Mouse (Mus musculus): ENCODE measurements around the gene Cd38. TPM values are rescaled to one million over a fixed set of nuclear protein-coding genes. Genes with fewer than 3 reads are reported as not detected.

The Cd38 gene
- polyA plus RNA-seq (2015; fragmentation: Nextera tagmentation; extraction: Ambion mirVana): 1.9 and 2.4 TPM in 2 replicates

DNA sequence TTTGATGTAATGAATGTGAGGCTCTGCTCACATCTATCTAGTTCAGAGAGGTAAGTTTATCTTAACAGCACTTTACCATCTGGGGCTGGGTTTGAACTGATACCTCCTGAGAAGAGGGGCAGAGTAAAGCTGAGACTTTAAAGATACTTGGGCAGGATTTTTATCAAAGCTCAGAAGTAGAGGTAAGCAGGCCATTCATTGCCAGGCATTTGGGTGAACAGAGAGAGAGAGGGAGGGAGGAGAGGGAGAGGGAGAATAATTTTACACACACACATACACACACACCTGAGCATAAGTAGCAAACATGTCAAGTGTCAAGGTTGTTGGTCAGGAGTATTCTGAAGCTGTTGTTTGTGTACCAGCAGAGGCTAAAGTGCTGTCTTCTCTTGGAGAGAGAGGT lies at the start of gene Cd38:
Cd38 (plus strand) TSS at position 301 of the 400 bp plus-strand sequence.
- Histone ChIP-seq H3K4me1 (ENCODE audit: control insufficient read depth, insufficient read depth, low read length) (peaks cover 4% of the 10 kb centered on the region; the same call in 1 of the 2 replicates), H3K36me3 (ENCODE audit: control insufficient read depth, insufficient read depth, low read length) (no peaks in the 10 kb centered on the region), H3K9me3 (replicated peaks; ENCODE audit: control insufficient read depth, low read length, poor library complexity, severe bottlenecking) (no peaks in the 10 kb centered on the region), H3K4me2 (ENCODE audit: low read length) (peak within 1 kb of the TSS; percentile 69), H3K4me3 (ENCODE audit: low read depth, low read length) (peak within 1 kb of the TSS; percentile 36), H3K9ac (ENCODE audit: low read depth, low read length) (peak within 1 kb of the TSS; percentile 36; the same call in 1 of the 2 replicates), H3K27ac (ENCODE audit: low read length) (no peak within 1 kb of the TSS), H3K27me3 (ENCODE audit: control insufficient read depth, insufficient read depth, low read depth, low read length) (no peaks in the 10 kb centered on the region)
- ATAC-seq: no peak

GRCm38 (mm10) chr5:43818695-43819094 lies 49.7 kb upstream of the Cd38 start, which contains the start of gene Bst1:
Bst1 (plus strand) TSS chr5:43818885.
- Histone ChIP-seq H3K9ac (ENCODE audit: low read depth, low read length) (no peak within 1 kb of the TSS), H3K27ac (ENCODE audit: low read length) (no peak within 1 kb of the TSS), H3K36me3 (ENCODE audit: control insufficient read depth, insufficient read depth, low read length) (no peaks in the 10 kb centered on the region), H3K27me3 (ENCODE audit: control insufficient read depth, insufficient read depth, low read depth, low read length) (no peaks in the 10 kb centered on the region), H3K4me2 (ENCODE audit: low read length) (no peak within 1 kb of the TSS), H3K9me3 (replicated peaks; ENCODE audit: control insufficient read depth, low read length, poor library complexity, severe bottlenecking) (no peaks in the 10 kb centered on the region), H3K4me1 (ENCODE audit: control insufficient read depth, insufficient read depth, low read length) (no peaks in the 10 kb centered on the region), H3K4me3 (ENCODE audit: low read depth, low read length) (no peak within 1 kb of the TSS)
- ATAC-seq: no peak
- WGBS: 54% methylated on average over 12 of the region's 12 CpGs

GRCm38 (mm10) chr5:43820785-43821184 lies 47.6 kb upstream of the Cd38 start:
- H3K9ac ChIP-seq (ENCODE audit: low read depth, low read length): no peak overlapping the region
- ATAC-seq: no peak
- no peaks in the 10 kb centered on the region for H3K36me3 ChIP-seq (ENCODE audit: control insufficient read depth, insufficient read depth, low read length)
- 93% methylated on average over 11 of the region's 11 CpGs for WGBS
- H3K27me3 ChIP-seq (ENCODE audit: control insufficient read depth, insufficient read depth, low read depth, low read length): no peaks in the 10 kb centered on the region
- H3K9me3 ChIP-seq (replicated peaks; ENCODE audit: control insufficient read depth, low read length, poor library complexity, severe bottlenecking): no peaks in the 10 kb centered on the region
- no peak overlapping the region for H3K4me2 ChIP-seq (ENCODE audit: low read length)
- no peak overlapping the region for H3K4me3 ChIP-seq (ENCODE audit: low read depth, low read length)
- H3K4me1 ChIP-seq (ENCODE audit: control insufficient read depth, insufficient read depth, low read length): no peaks in the 10 kb centered on the region
- no peak overlapping the region for H3K27ac ChIP-seq (ENCODE audit: low read length)

DNA sequence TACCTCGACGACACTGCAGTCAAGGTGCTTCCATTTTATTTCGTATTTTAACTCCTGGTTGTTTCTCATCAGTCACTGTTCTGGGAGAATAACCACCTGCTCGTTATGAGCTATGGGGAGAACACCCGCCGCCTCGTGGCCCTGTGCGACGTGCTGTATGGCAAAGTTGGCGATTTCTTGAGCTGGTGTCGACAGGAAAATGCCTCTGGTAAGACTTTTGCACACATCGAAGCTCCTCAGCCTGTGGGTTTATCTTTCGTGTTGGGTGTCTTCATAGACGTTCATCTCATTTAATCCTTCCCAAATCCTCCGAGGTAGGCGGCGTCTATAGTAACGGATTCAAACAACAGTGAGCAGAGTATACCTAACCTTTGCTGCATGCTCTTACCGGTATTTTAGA lies 46.8 kb upstream of the Cd38 start, which contains the start of gene Fbxl5:
Fbxl5 (minus strand) TSS at position 101 of the 400 bp plus-strand sequence.
- no peaks in the 10 kb centered on the region for H3K9me3 ChIP-seq (replicated peaks; ENCODE audit: control insufficient read depth, low read length, poor library complexity, severe bottlenecking)
- H3K27ac ChIP-seq (ENCODE audit: low read length): no peak within 1 kb of the TSS
- no peak within 1 kb of the TSS for H3K4me3 ChIP-seq (ENCODE audit: low read depth, low read length)
- H3K4me1 ChIP-seq (ENCODE audit: control insufficient read depth, insufficient read depth, low read length): no peaks in the 10 kb centered on the region
- no peaks in the 10 kb centered on the region for H3K36me3 ChIP-seq (ENCODE audit: control insufficient read depth, insufficient read depth, low read length)
- no peak within 1 kb of the TSS for H3K9ac ChIP-seq (ENCODE audit: low read depth, low read length)
- no peak within 1 kb of the TSS for H3K4me2 ChIP-seq (ENCODE audit: low read length)
- H3K27me3 ChIP-seq (ENCODE audit: control insufficient read depth, insufficient read depth, low read depth, low read length): no peaks in the 10 kb centered on the region
- WGBS: 80% methylated on average over 19 of the region's 19 CpGs
- ATAC-seq: no peak

DNA sequence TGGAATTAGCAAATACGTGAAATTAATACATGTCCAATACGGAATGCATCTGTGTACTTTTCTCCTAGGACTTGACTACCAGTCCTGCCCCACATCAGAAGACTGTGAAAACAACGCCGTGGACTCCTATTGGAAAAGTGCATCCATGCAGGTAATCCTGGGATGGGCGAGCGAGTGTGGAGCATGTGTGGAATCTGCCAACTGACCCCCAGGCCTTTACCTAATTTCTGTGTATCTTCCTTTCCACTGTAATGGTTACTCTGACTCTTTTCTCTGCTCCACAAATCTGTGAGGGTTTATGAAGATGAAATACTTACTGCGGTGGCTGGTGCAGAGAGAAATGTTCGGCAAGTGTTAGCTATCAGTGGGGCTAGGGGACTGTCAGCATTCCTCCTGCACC lies 46.2 kb upstream of the Cd38 start:
- Histone ChIP-seq H3K36me3 (ENCODE audit: control insufficient read depth, insufficient read depth, low read length) (no peaks in the 10 kb centered on the region), H3K27me3 (ENCODE audit: control insufficient read depth, insufficient read depth, low read depth, low read length) (no peaks in the 10 kb centered on the region), H3K9ac (ENCODE audit: low read depth, low read length) (no peak overlapping the region), H3K4me3 (ENCODE audit: low read depth, low read length) (no peak overlapping the region), H3K27ac (ENCODE audit: low read length) (no peak overlapping the region), H3K9me3 (replicated peaks; ENCODE audit: control insufficient read depth, low read length, poor library complexity, severe bottlenecking) (no peaks in the 10 kb centered on the region), H3K4me1 (ENCODE audit: control insufficient read depth, insufficient read depth, low read length) (no peaks in the 10 kb centered on the region), H3K4me2 (ENCODE audit: low read length) (no peak overlapping the region)
- 68% methylated on average over 8 of the region's 8 CpGs for WGBS
- ATAC-seq: no peak

GRCm38 (mm10) chr5:43822824-43823223 lies 45.5 kb upstream of the Cd38 start:
- Histone ChIP-seq H3K9ac (ENCODE audit: low read depth, low read length) (no peak overlapping the region), H3K4me2 (ENCODE audit: low read length) (no peak overlapping the region), H3K27me3 (ENCODE audit: control insufficient read depth, insufficient read depth, low read depth, low read length) (no peaks in the 10 kb centered on the region), H3K4me1 (ENCODE audit: control insufficient read depth, insufficient read depth, low read length) (no peaks in the 10 kb centered on the region), H3K27ac (ENCODE audit: low read length) (no peak overlapping the region), H3K4me3 (ENCODE audit: low read depth, low read length) (no peak overlapping the region), H3K36me3 (ENCODE audit: control insufficient read depth, insufficient read depth, low read length) (no peaks in the 10 kb centered on the region), H3K9me3 (replicated peaks; ENCODE audit: control insufficient read depth, low read length, poor library complexity, severe bottlenecking) (no peaks in the 10 kb centered on the region)
- no peak for ATAC-seq
- WGBS: 92% methylated on average over 3 of the region's 3 CpGs

GRCm38 (mm10) chr5:43824580-43824979 lies 43.8 kb upstream of the Cd38 start:
- ATAC-seq: no peak

GRCm38 (mm10) chr5:43826883-43827282 lies 41.5 kb upstream of the Cd38 start:
- Histone ChIP-seq H3K27ac (ENCODE audit: low read length) (no peak overlapping the region), H3K4me1 (ENCODE audit: control insufficient read depth, insufficient read depth, low read length) (no peaks in the 10 kb centered on the region)
- no peak for ATAC-seq

More at GRCm38 (mm10) chr5:43824580-43824979, 43.8 kb upstream of the Cd38 start:
- H3K27ac ChIP-seq (ENCODE audit: low read length): no peak overlapping the region
- H3K9ac ChIP-seq (ENCODE audit: low read depth, low read length): no peak overlapping the region
- H3K9me3 ChIP-seq (replicated peaks; ENCODE audit: control insufficient read depth, low read length, poor library complexity, severe bottlenecking): no peaks in the 10 kb centered on the region
- no peak overlapping the region for H3K4me2 ChIP-seq (ENCODE audit: low read length)
- no peak overlapping the region for H3K4me3 ChIP-seq (ENCODE audit: low read depth, low read length)
- 93% methylated on average over 3 of the region's 3 CpGs for WGBS
- no peaks in the 10 kb centered on the region for H3K4me1 ChIP-seq (ENCODE audit: control insufficient read depth, insufficient read depth, low read length)
- no peaks in the 10 kb centered on the region for H3K27me3 ChIP-seq (ENCODE audit: control insufficient read depth, insufficient read depth, low read depth, low read length)
- no peaks in the 10 kb centered on the region for H3K36me3 ChIP-seq (ENCODE audit: control insufficient read depth, insufficient read depth, low read length)

DNA sequence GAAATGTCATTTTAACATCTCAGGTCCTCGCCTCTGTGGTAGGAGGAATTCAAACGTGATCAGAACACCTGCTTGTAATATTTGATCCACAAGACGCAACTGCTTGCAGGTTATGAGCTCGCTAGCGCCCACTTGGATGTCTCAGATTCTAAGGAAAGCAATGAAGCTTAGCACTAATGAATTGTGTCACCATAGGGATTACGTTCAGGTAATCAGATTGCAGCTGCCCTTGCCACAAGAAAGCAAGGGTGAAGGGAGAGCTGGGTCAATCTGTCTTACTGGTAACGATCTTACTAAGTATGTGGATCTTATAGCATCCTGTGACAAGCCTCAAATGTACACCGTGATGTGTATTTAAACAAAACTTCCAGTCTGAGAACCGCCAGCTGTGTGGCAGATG lies 41.0 kb upstream of the Cd38 start:
- no peak for ATAC-seq
- Histone ChIP-seq H3K9ac (ENCODE audit: low read depth, low read length) (no peak overlapping the region), H3K4me1 (ENCODE audit: control insufficient read depth, insufficient read depth, low read length) (no peaks in the 10 kb centered on the region), H3K9me3 (replicated peaks; ENCODE audit: control insufficient read depth, low read length, poor library complexity, severe bottlenecking) (no peaks in the 10 kb centered on the region), H3K4me2 (ENCODE audit: low read length) (no peak overlapping the region), H3K36me3 (ENCODE audit: control insufficient read depth, insufficient read depth, low read length) (no peaks in the 10 kb centered on the region), H3K27me3 (ENCODE audit: control insufficient read depth, insufficient read depth, low read depth, low read length) (no peaks in the 10 kb centered on the region), H3K27ac (ENCODE audit: low read length) (no peak overlapping the region), H3K4me3 (ENCODE audit: low read depth, low read length) (no peak overlapping the region)
- WGBS: 78% methylated on average over 9 of the region's 9 CpGs

More at GRCm38 (mm10) chr5:43826883-43827282, 41.5 kb upstream of the Cd38 start:
- 93% methylated on average over 2 of the region's 2 CpGs for WGBS
- H3K9ac ChIP-seq (ENCODE audit: low read depth, low read length): no peak overlapping the region
- H3K4me3 ChIP-seq (ENCODE audit: low read depth, low read length): no peak overlapping the region
- H3K4me2 ChIP-seq (ENCODE audit: low read length): no peak overlapping the region
- H3K36me3 ChIP-seq (ENCODE audit: control insufficient read depth, insufficient read depth, low read length): no peaks in the 10 kb centered on the region
- no peaks in the 10 kb centered on the region for H3K9me3 ChIP-seq (replicated peaks; ENCODE audit: control insufficient read depth, low read length, poor library complexity, severe bottlenecking)
- no peaks in the 10 kb centered on the region for H3K27me3 ChIP-seq (ENCODE audit: control insufficient read depth, insufficient read depth, low read depth, low read length)

Data from midbrain, embryonic 16.5 days (tissue).